Mouse (Mus musculus): ENCODE measurements at regions not wholly inside any gene's neighbourhood (a gene's known extent, or its start where the extent isn't known, plus 50 kb on each side); places are given as distances from the start of the nearest gene placed in this dataset.

DNA sequence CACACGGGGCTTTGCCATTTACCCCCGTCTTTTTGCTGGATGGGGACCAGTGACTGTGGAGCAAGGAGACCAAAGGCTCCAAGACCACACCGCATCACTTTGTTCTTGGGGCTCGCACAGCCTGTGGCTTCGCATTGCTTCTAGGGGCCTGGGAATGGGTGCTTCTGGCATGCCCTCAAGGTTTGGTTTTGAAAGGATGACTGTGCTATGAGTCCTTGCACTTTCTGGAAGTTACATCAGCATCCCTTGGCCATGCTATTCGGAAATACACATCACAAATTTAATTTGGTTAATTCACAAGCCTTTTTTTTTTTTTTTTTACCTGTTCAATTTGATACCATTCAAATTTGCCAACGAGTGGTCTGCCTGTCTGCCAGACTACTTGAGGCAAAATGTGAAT, 562.1 kb downstream of the Plcl1 start:
- ATAC-seq (ENCODE audit: insufficient number of reproducible peaks, low FRiP score, low TSS enrichment), result no peak

DNA sequence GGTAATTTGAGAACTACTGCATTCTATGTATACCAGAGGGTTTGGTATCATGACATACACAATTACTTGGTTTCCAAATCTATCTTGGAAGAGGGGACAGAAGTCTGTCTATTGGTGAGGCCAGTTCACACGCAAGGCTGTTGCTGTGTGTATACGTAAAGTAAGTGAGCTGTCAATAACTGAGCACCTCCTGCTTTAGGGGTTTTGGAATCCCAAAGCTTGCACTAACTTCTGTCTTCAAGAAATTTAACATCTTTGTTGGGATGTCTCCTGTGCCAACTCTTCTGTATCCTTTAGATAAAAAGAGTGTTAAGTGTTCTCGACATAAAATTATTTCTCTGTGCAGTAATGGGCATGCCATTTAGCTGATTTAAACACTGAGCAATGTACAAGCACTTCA, 572.1 kb downstream of the Plcl1 start:
- ATAC-seq (ENCODE audit: insufficient number of reproducible peaks, low FRiP score, low TSS enrichment), result no peak

DNA sequence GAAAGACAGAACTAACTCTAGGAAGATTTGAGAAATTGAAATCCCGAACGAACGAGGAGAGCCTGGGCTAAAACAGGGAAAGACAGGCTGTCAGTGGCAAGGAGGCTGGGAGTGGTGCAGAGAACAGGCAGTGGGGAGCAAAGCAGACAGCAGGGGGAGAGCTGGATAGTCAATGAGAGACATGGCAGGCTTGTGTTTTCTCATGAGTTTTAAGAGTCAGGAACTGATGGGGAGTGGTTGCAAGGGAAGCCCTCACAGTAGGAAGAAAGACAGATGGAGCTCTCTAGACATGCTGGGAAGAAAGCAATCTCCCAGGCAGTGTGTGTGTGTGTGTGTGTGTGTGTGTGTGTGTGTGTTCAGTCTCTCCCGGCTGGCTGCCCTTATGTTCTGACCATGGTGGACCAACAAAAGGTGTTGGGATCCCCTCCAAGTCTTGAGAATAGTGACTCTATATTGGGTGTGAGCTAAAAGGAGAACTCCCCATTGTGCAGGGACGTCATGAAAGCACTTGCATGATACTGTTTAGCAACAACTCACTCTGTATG, 577.9 kb downstream of the Plcl1 start:
- ATAC-seq (ENCODE audit: insufficient number of reproducible peaks, low FRiP score, low TSS enrichment), result peak; percentile 26; the same call in 1 of the 2 replicates

DNA sequence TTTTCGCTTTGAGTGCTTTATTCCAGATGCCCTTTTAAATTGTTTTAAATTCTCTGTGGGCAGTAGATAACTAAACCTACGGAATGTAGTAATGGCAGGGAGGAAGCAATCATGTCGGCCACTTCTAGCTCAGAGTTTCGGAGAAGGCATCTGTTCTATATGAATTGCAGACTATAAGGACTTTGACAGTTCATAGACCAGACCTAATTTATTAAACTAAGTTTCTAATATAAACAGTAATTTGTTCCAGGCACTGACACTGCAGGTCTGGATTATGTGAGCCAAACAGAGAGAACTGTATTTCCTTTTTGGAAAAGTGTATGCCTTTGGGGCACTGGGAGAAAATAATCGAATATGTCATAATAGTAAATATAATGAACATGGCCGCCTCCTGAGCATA, 591.4 kb downstream of the Plcl1 start:
- no peak for ATAC-seq (ENCODE audit: insufficient number of reproducible peaks, low FRiP score, low TSS enrichment)
